Mouse (Mus musculus) ES-Bruce4 (cell line): Measurements from ENCODE around the gene Ptprm. TPM values are rescaled to one million over a fixed set of nuclear protein-coding genes. Genes with fewer than 3 reads are reported as not detected.

Experiments
- H3K27ac ChIP-seq: 2 replicates; pipeline ENCODE4 v1.5.1; 2012; ENCODE audit warnings: low read length, inconsistent platforms; ENCODE audit not compliant: insufficient read depth
- H3K27me3 ChIP-seq: 2 replicates; pipeline ENCODE4 v1.6.1; 2012; ENCODE audit warnings: mild to moderate bottlenecking, low read length, inconsistent platforms; ENCODE audit not compliant: control insufficient read depth, poor library complexity, insufficient read depth, severe bottlenecking
- H3K36me3 ChIP-seq: 2 replicates; pipeline ENCODE4 v1.6.1; 2012; ENCODE audit warnings: inconsistent platforms, mild to moderate bottlenecking, low read length, moderate library complexity; ENCODE audit not compliant: control insufficient read depth, poor library complexity, insufficient read depth, severe bottlenecking
- H3K4me1 ChIP-seq: one replicate; pipeline ENCODE4 v1.8.1; 2011; ENCODE audit warnings: low read length; ENCODE audit not compliant: control insufficient read depth, insufficient read depth
- H3K4me3 ChIP-seq: 2 replicates; pipeline ENCODE4 v1.5.1; 2011; ENCODE audit warnings: low read depth, mild to moderate bottlenecking, low read length
- H3K9ac ChIP-seq: 2 replicates; pipeline ENCODE4 v1.6.1; 2012; ENCODE audit warnings: low read depth, mild to moderate bottlenecking, inconsistent platforms; ENCODE audit not compliant: poor library complexity, severe bottlenecking
- H3K9me3 ChIP-seq: replicated peaks from 2 replicates; pipeline ENCODE4 v1.6.1; 2012; ENCODE audit warnings: mild to moderate bottlenecking, low read length, inconsistent platforms; ENCODE audit not compliant: control insufficient read depth, poor library complexity, insufficient read depth, severe bottlenecking
- CTCF ChIP-seq: IDR thresholded peaks from one replicate; pipeline ENCODE4 v1.8.1; 2011; ENCODE audit warnings: low read depth, low read length
- EP300 ChIP-seq: IDR thresholded peaks from 2 replicates; pipeline ENCODE4 v1.6.1; 2011; ENCODE audit warnings: low read depth, low read length; ENCODE audit not compliant: insufficient read depth
- POLR2A ChIP-seq: IDR thresholded peaks from one replicate; pipeline ENCODE4 v1.8.1; 2011; ENCODE audit warnings: low read length; ENCODE audit not compliant: insufficient read depth
- polyA plus RNA-seq: library from polyadenylated mRNA; stranded (reverse); fragments of >200 nt; gene quantifications from 2 replicates; pipeline ENCODE4 v1.2.4, GENCODE M21; 2011; ENCODE audit warnings: low read depth; ENCODE audit not compliant: missing spikeins, insufficient read depth, insufficient read length

The Ptprm gene
- 10.2 and 10.8 TPM in 2 replicates for polyA plus RNA-seq

- Histone ChIP-seq H3K36me3 (no peaks in the 10 kb centered on the region), H3K27ac (no peak within 1 kb of the TSS)
These were observed at the start of gene Ptprm for GRCm38 (mm10) chr17:67354451-67355011. Gene Ptprm (minus strand): TSS chr17:67354457.

DNA sequence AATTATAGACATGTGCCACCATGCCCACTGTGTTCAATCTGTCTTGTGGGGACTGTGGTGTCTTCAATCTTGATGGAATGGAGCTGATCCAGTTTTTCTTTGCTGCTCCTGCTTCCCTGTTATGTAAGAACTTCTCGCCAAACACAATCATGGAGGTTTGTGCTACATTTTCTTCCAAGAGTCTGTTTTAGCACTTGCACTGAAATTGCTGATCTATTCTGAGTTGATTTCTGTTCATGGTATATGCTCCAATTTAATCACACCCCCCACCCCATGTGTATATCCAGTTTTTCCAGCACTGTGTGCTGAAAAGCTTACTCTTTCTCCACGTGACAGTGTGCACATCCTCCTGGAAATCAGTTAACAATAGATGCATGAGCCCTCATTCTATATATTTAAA, 41.9 kb upstream of the Ptprm start:
- H3K36me3 ChIP-seq: no peaks in the 10 kb centered on the region
- no peaks in the 10 kb centered on the region for H3K27me3 ChIP-seq
- H3K4me3 ChIP-seq: no peak overlapping the region
- H3K27ac ChIP-seq: no peak overlapping the region
- H3K9me3 ChIP-seq: no peaks in the 10 kb centered on the region
- H3K9ac ChIP-seq: no peak overlapping the region
- H3K4me1 ChIP-seq: no peaks in the 10 kb centered on the region
- no peak for TF ChIP-seq EP300
- no peak for TF ChIP-seq CTCF
- no peak for TF ChIP-seq POLR2A

More at GRCm38 (mm10) chr17:67354451-67355011, at the start of gene Ptprm:
- peak within 1 kb of the TSS; percentile 81 for H3K9ac ChIP-seq
- H3K9me3 ChIP-seq: no peaks in the 10 kb centered on the region
- H3K4me1 ChIP-seq: no peaks in the 10 kb centered on the region
- H3K27me3 ChIP-seq: peaks cover 13% of the 10 kb centered on the region
- TF ChIP-seq CTCF: peak; percentile 28
- TF ChIP-seq POLR2A: no peak
- no peak for TF ChIP-seq EP300
- H3K4me3 ChIP-seq: peak within 1 kb of the TSS; percentile 77

DNA sequence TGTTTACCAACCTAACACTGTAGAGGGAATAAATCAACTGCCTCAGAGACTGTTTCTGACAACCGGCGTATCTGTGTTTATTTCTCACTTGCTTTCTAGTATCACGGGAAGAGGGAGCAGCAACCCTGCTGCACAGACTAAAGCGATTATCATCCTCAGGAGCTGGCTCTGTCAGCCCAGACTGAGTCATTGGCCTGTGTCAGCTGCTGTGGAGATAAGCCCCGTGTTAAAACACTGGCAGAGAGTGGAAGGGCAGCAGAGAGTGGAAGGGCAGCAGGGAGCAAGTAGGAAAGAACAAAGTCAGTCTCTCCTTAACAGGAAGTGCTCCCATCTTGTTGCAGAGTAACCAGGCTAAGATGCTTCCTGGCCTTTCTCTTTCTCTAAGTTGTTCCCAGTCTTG, 36.6 kb upstream of the Ptprm start:
- no peak overlapping the region for H3K4me3 ChIP-seq
- no peaks in the 10 kb centered on the region for H3K27me3 ChIP-seq
- no peak overlapping the region for H3K27ac ChIP-seq
- no peaks in the 10 kb centered on the region for H3K9me3 ChIP-seq
- no peaks in the 10 kb centered on the region for H3K4me1 ChIP-seq
- H3K36me3 ChIP-seq: no peaks in the 10 kb centered on the region
- H3K9ac ChIP-seq: no peak overlapping the region
- no peak for TF ChIP-seq CTCF

DNA sequence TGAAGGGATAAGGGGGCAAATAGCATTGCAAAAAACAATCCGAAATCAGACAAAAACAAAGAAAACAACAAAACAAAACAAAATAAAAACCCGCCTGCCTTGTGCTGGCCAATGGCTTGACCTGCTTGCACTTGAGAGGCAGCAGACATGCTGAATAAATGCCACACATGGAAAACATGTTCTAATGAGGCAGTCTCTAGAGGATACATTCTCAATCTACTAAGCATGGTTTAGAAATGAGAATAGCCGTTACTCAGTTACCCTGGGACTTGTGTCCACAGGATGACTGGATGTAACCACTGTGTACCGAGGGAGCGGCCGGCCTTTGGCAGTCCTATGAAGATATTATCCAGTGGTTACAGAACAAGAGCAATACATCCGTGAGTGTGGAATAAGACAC, 33.9 kb upstream of the Ptprm start:
- H3K36me3 ChIP-seq: no peaks in the 10 kb centered on the region
- H3K4me1 ChIP-seq: no peaks in the 10 kb centered on the region
- no peak for TF ChIP-seq POLR2A
- TF ChIP-seq EP300: no peak
- TF ChIP-seq CTCF: no peak
- no peak overlapping the region for H3K4me3 ChIP-seq
- H3K27me3 ChIP-seq: no peaks in the 10 kb centered on the region; the same call in 1 of the 2 replicates
- no peaks in the 10 kb centered on the region for H3K9me3 ChIP-seq
- H3K27ac ChIP-seq: no peak overlapping the region
- no peak overlapping the region for H3K9ac ChIP-seq

GRCm38 (mm10) chr17:67385286-67385685, 31.0 kb upstream of the Ptprm start:
- Histone ChIP-seq H3K4me3 (no peak overlapping the region), H3K9me3 (no peaks in the 10 kb centered on the region), H3K36me3 (no peaks in the 10 kb centered on the region), H3K27ac (no peak overlapping the region), H3K4me1 (no peaks in the 10 kb centered on the region), H3K27me3 (no peaks in the 10 kb centered on the region; the same call in 1 of the 2 replicates), H3K9ac (no peak overlapping the region)
- TF ChIP-seq CTCF: no peak
- no peak for TF ChIP-seq EP300
- no peak for TF ChIP-seq POLR2A

- H3K27me3 ChIP-seq: no peaks in the 10 kb centered on the region; the same call in 1 of the 2 replicates
- H3K4me3 ChIP-seq: no peak overlapping the region
- H3K4me1 ChIP-seq: no peaks in the 10 kb centered on the region
- no peak overlapping the region for H3K27ac ChIP-seq
- TF ChIP-seq EP300 (no peak), POLR2A (no peak), CTCF (no peak)
- no peaks in the 10 kb centered on the region for H3K36me3 ChIP-seq
- no peak overlapping the region for H3K9ac ChIP-seq
- H3K9me3 ChIP-seq: no peaks in the 10 kb centered on the region
These were observed 29.4 kb upstream of the Ptprm start for GRCm38 (mm10) chr17:67383635-67384034.
